Mouse (Mus musculus): Measurements from ENCODE around the gene Pou4f1.

Gene Pou4f1

DNA sequence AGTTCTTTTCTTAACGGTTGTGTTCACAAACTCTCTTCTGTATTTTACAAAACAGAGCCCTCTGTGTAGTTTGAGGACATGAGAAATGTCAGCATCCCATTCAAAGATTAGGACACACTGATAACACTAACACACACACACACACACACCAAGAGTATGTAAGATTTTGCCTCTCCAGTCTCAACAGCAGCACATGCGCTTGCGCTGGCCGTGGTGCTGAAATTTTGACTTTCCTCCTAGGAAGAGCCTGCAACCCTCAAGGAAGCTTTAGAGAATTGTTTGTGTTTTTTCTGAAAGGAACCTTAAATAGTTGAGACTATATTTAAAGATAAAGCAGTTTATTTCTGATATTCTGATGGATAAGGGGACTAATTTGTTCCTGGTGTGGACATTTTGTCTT lies 14.0 kb downstream of the Pou4f1 start:
- DNase-seq = no peak

GRCm38 (mm10) chr14:104434293-104434692 lies 33.5 kb downstream of the Pou4f1 start:
- DNase-seq = no peak

DNA sequence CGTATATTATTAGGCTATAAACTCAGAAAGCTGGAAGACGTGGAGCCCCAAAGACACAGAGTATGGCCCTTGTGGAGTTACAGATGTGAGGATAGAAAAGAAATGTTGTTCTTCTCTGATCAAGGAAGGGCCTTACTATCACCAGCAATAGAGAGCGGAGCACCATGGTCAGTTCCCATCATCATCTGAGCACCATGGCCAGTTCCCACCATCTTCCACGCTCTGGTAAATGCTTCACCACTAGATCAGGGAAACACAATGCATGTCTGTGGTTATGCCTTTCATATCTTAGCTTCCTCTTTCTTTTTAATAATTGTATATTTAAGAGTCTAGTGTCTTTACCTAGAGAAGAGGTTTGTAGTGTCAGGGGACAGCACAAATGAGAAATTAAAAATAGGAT lies 37.0 kb downstream of the Pou4f1 start:
- DNase-seq = no peak

DNA sequence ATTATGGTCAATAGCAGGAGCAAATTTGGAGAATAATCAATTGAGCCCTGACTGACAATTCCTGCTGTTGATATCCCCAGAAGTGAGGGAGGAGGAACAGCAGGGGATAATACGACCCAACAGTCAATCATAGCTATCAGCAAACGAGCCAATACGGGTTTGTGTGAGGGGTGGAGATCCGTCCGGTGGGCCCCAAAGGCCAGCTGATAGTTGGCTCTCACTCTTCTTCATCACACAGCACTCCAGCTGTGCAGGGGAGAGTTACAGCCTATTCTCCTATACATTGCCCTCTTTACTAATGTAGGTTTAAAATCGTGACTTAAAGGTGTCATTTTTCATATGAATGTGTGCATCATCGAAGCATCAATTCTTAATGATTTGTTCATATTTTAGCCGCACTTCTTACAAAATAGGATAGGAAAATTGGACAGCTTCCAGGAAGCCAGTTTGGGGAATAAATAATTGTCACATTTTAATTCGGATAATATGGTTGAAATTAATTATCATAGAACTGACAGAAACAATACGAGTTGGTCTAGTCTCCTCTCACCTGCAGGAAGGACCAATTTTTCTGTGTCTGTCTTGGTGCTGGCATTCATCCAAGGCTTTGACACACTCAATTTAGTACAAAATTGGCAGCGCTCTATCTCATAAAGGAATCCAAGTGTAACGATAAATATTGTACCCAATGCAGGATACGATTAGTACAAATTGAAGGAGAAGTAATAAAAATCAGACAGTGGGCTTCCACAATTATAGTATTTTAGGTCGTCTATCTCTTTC lies 43.9 kb downstream of the Pou4f1 start:
- no peak for DNase-seq

Measured in cerebellum, adult 11 months (tissue).